Mouse (Mus musculus) frontal cortex, adult 2 months (tissue): ENCODE data around the gene Olfr742. TPM values are rescaled to one million over a fixed set of nuclear protein-coding genes. Genes with fewer than 3 reads are reported as not detected.

Experiments
- DNase-seq, 2 experiments: peaks; one replicate each; pipeline ENCODE4 v3.0.0; 2022; ENCODE audit warnings: low spot score in 1 of 2; ENCODE audit errors: extremely low spot score in 1 of 2
- polyA plus RNA-seq: library from polyadenylated mRNA; depleted of rRNA; stranded (reverse); fragments of >200 nt; gene quantifications from 2 replicates; pipeline ENCODE4 v1.2.3, GENCODE M21; 2012; rRNA removed

Gene Olfr742
- polyA plus RNA-seq = not detected in 2 replicates

DNA sequence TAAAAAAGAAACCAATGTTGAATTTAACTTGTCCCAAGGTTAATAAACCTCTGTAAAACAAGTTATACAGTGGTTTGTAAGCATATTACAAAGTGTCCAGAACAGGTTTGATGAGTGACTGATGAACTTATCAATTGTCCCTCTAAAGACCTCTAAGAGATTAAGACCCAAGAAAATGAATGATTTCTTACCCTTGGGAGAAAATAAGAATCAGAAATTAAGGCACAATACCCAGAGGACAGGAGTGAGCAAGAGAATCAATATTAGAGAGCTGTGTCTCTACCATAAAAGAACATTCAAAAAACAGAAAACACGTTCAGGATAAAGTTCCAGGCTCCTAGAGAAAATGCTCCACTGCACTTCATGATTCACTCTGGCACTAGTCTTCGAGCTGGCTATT is at the start of gene Olfr742:
Olfr742 (plus strand) TSS at position 301 of the 400 bp plus-strand sequence.
- DNase-seq = no peak

DNA sequence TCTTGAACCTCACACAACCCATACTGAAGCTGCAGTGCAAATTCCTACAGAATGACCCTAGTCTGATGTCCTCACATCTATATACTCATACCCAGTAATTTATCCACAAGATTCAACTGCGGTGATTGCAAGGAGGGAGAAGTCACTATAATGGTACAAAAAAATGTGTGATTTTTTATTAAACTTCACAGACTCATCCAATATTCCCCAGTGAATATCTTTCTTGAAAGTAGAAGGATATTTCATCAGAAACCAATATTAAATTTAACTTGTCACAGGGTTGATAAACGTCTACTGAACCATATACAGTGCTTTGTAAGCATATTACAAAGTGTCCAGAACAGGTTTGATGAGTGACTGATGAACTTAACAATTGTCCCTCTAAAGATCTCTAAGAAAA is 31.0 kb upstream of the Olfr742 start, which contains the start of gene Olfr741:
Olfr741 (plus strand) TSS at position 301 of the 400 bp plus-strand sequence.
- DNase-seq = no peak

DNA sequence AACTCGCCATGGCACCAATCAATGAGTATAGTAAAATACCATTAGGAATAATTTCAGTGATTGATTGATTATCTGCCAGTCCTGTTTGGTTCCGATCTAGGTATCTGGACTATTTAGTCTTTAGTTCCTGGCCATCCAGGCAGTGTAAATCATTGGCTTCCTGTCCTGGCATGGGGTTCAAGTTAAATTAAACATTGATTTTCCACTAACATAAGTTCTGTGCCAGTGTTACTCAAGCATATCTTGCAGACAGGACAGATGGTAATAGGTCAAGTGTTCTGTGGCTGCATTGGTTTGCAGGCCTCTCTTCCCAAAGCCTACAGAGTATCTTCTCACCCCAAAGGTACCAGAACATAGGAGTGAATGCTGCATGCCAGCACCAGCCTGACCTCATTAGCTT is 25.0 kb upstream of the Olfr742 start:
- no peak for DNase-seq

DNA sequence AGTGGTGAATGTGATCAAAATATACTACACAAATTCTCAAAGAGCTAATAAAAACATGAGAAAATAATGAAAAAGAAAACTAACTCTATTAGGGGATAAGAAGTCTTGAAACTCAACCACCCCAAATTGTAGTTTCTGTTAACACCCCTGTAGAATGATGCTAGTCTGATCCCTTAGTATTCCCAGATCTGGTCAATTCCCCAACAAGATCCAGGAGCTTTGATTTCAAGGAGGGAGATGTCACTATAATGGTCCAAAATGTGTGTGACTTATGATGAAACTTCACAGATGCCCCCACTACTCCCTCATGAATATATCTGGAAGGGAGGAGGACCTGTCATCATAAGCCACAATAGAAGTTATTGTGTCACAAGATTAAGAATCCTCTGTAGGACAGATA is 18.1 kb downstream of the Olfr742 start, which contains the start of gene Olfr743:
Olfr743 (plus strand) TSS at position 301 of the 400 bp plus-strand sequence.
- no peak for DNase-seq

DNA sequence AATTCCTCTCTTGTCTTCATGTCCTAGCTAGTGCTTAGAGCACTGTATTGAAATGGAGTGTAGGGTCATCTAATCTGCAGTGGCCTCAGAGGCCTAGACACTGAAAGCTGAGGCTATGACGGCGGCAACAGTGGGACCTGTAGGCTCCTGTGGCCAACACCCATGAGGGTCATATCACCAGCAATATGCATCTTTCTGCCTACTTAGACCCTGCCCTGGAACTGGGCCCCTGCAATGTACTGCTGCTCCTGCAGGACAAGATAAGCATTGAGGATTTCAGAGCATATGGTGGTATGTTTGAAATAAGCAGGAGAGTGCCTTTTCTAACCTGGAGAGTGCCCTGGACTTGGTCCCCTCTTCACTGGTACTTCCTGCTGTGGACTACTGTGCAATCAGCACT is 49.3 kb downstream of the Olfr742 start:
- no peak for DNase-seq

Other genes with a start within 250 kb of the Olfr742 start
- not detected in 2 replicates for gene Olfr732, start 219.4 kb upstream of the Olfr742 start, polyA plus RNA-seq
- gene Olfr733, start 202.1 kb upstream of the Olfr742 start, polyA plus RNA-seq = not detected in 2 replicates
- gene Olfr734, start 176.8 kb upstream of the Olfr742 start, polyA plus RNA-seq = not detected in 2 replicates
- not detected in 2 replicates for gene Olfr735, start 154.7 kb upstream of the Olfr742 start, polyA plus RNA-seq
- not detected in 2 replicates for gene Tlr11, start 145.7 kb upstream of the Olfr742 start, polyA plus RNA-seq
- not detected in 2 replicates for gene Olfr736, start 122.4 kb upstream of the Olfr742 start, polyA plus RNA-seq
- not detected in 2 replicates for gene Olfr738, start 96.0 kb upstream of the Olfr742 start, polyA plus RNA-seq
- gene Olfr739, start 85.0 kb upstream of the Olfr742 start, polyA plus RNA-seq = not detected in 2 replicates
- 0.08 TPM in 1 of 2 replicates, not detected in the other for gene Olfr740, start 58.1 kb upstream of the Olfr742 start, polyA plus RNA-seq
- not detected in 2 replicates for gene Olfr741, start 30.9 kb upstream of the Olfr742 start, polyA plus RNA-seq
- gene Olfr743, start 18.2 kb downstream of the Olfr742 start, polyA plus RNA-seq = not detected in 2 replicates
- gene Olfr744, start 111.3 kb downstream of the Olfr742 start, polyA plus RNA-seq = not detected in 2 replicates
- gene Olfr745, start 135.8 kb downstream of the Olfr742 start, polyA plus RNA-seq = 0.06 TPM in 1 of 2 replicates, not detected in the other
- not detected in 2 replicates for gene Olfr746, start 143.5 kb downstream of the Olfr742 start, polyA plus RNA-seq
- gene Olfr747, start 189.6 kb downstream of the Olfr742 start, polyA plus RNA-seq = not detected in 2 replicates
- gene Olfr748, start 203.8 kb downstream of the Olfr742 start, polyA plus RNA-seq = not detected in 2 replicates
- gene Olfr749, start 241.5 kb downstream of the Olfr742 start, polyA plus RNA-seq = 0.13 and 0.14 TPM in 2 replicates